Mouse (Mus musculus) left cerebral cortex, adult 18-20 months (tissue): Measurements from ENCODE around the gene Serpinf1. TPM values are rescaled to one million over a fixed set of nuclear protein-coding genes. Genes with fewer than 3 reads are reported as not detected.
"Not testable (repeated sequence)": the region's sequence is repeated elsewhere in the genome, so short reads cannot be mapped to it uniquely, and the experiment has no call there.

ENCODE experiments used
- DNase-seq, 2 experiments: peaks; one replicate each; pipeline ENCODE4 v3.0.0; 2021 to 2022; ENCODE audit warnings: low spot score in 2 of 2, mixed read lengths in 1 of 2
- total RNA-seq, 2 experiments: library from RNA; stranded (reverse); gene quantifications; 2 replicates each; pipeline ENCODE4 v1.2.3; 2021

The Serpinf1 gene
- total RNA-seq, 2 experiments from 2014 or later: 12.6 to 12.7 TPM

DNA sequence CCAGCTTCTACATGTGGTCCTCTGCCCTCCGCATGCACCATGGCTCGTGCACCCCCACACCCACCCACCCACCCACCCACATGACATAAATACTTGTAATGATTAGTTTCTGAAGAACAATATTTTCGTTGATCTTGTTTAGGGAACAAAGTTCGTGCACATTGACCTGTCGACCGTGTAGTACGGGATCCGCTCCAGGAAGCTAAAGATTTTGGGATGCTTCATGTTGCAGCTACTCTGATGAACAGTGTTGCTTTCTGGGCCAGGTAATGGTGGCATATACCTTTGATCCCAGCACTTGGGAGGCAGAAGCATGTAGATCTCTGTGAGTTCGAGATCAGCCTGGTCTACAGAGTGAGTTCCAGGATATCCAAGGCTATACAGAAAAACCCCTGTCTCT is 1.5 kb upstream of the Serpinf1 start:
- DNase-seq: no peak

- no peak for DNase-seq
Observed at GRCm38 (mm10) chr11:75423091-75423490, 590 bp upstream of the Serpinf1 start.

GRCm38 (mm10) chr11:75421375-75422012 is 1.0 kb downstream of the Serpinf1 start:
- no peak for DNase-seq

- DNase-seq: no peak
Observed at GRCm38 (mm10) chr11:75420810-75421374, 1.6 kb downstream of the Serpinf1 start.

DNA sequence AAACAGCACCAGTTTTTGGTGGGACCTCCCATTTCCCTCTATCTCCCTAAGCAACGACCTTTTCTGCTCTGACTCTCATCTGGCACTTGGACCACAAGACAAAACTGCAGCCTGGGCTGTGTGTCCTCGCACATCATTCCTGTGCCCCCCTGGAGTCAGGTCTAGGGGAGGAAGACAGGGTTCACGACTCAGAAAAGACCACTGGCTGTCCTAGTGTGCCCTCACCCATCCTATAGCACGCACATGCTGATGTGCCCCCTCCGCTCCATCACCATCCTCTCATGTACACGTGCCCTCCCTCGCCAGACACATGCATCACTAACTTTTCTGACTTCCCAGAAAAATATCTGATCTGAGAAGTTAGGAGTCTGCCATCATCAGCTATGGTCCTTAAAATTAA is 2.5 kb downstream of the Serpinf1 start:
- DNase-seq: no peak

DNA sequence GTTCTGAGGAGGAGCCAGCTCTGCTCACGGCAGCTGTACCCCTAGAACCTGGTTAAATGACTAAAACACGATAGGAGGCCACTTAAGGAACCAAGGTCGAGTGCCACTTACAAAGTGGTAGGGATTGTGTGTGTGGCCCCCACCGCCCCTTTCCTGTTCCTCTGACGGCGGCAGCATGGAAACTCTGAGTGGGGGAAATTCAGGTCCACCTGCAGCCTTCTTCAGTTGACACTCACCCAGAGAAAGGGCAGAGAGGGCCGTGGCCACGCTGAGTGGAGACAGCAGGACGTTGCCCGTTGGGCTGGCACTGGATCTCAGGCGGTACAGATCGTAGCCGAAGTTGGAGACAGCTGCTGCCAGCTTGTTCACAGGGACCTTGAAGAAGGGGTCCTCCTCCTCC is 6.5 kb downstream of the Serpinf1 start:
- no peak for DNase-seq

DNA sequence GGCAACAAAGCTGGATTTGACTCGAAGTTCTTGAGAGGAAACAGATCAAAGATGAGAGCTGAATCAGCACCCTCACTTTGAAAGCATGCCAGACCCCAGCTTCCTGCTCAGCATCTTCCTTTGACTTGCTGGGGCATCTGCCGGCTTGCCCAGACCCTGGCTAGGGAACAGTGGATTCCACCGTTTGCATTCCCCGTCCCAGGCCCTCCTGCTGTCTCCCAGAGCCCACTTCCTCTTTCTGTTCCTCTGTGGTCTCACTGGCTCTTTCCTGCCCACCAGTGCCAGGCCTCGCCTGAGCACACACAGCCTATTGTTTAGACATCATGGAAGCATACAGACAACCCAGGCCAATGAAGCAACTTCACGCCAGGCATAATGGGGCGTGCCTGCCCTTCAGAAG is 7.4 kb downstream of the Serpinf1 start:
- no peak for DNase-seq

- DNase-seq: no peak
Observed at GRCm38 (mm10) chr11:75410591-75410990, 11.9 kb downstream of the Serpinf1 start.

GRCm38 (mm10) chr11:75409679-75410575 is 12.6 kb downstream of the Serpinf1 start:
- no peak for DNase-seq

DNA sequence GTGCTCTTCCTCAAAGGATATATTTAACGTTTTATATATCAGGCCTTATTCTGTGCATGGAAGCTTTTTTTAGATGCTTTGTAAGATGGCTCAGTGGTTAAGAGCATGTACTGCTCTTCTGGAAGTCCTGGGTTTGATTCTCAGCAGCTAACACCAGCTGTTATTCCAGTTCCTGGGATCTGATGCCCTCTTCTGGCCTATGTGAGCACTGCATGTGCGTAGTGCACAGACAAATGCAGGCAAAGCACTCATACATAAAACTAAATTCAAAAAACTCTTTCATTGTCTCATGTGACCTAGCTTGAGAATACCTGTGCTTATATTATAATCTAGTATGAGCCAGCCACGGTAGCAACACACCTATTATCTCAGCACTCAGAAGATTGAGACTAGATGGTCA is 15.6 kb downstream of the Serpinf1 start:
- DNase-seq: peak in 1 of 2 experiments; percentile 45

GRCm38 (mm10) chr11:75406104-75406503 is 16.4 kb downstream of the Serpinf1 start:
- DNase-seq: no peak

DNA sequence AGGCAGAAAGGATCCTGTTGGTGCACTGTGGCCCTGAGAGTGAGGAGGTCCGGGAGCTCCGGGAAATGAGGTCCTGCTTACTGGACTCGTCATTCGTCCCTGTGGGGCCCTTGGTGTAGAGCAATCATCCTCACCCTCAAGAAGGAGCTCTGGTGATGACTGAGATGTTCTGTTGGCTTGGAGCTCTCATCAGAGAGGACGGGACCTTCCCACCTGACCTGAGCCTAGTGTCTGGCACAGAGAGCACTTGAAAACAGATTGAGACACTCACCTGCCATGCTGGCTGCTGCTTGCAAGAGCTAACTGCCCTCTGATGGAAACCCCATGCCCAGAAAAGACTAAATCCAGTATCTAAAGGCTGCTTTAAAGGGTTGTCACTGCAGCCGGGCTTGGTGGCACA is 17.7 kb downstream of the Serpinf1 start:
- DNase-seq: no peak

DNA sequence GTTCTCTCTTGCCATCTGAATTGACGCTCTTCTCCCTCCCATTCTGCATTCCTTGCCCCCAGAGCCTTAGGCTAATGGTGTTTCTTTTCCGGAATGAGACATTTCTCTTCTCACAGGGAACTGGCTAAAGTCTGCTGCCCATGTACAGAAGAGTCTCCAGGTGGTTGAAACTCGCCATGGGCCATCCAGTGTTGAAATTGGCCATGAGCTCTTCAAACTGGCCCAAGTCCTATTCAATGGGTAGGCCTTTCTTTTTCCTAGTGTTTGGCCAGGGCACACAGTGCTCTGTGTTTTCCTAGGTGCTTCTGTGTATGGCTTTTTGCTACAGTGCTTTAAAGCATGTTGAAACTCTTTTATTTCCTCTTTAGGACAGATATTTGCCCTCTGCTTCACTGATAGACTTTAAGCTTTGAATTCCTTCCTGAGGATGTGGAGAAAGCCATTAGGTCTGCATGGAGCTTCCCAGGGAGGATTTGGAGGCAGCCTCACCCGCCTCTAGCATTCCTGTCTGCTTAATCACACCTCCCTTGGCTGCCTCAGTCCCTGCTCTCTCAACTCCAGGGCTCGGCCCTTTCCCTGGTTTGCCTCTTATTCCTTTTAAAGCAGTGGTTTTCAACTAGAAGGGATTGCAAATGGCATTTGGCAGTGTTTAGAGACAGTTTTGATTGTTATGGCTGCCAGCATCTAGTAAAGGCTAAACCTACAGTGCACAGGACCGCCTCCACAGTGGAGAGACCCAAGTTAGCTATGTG is 19.0 kb downstream of the Serpinf1 start:
- no peak for DNase-seq

DNA sequence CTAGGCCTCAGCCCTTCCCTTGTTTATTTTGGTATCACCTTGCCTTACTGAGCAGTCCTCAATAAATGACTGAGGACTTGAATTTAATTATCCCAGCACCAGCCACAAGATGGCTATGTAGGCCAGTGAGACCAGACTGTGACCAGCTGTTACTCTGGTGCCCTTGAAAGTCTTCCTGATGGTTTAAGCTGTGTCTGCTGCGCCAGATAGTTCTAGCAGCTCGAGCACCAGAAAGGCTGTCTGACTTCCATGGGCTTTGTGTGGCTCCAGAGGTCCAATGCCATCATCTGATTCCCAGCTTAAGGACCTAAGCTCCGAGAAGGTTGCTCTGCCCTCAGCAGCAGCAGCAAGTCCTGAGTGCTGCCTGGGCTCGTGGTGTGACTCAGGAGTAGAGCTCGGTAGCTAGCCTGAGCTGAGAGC is 20.2 kb downstream of the Serpinf1 start:
- peak; percentile 32 to 47 for DNase-seq

DNA sequence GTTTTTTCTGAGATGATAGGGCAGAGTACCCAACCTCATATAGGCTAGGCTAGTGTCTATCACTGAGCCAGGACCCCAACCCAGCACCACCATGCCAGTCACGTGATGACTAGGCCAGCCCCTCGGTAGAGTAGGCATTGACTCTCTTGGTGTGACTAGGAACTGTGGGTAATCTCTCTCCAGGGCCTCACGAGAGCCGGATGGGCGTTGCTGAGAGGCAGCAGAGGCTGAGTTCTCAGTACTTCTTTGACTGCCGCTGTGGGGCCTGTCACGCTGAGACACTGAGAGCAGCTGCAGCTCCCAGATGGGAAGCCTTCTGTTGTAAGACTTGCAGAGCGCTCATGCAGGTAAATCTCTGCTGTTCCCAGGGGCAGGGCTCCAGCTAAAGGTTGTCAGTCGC is 22.4 kb downstream of the Serpinf1 start:
- DNase-seq: peak in 1 of 2 experiments; percentile 18

DNA sequence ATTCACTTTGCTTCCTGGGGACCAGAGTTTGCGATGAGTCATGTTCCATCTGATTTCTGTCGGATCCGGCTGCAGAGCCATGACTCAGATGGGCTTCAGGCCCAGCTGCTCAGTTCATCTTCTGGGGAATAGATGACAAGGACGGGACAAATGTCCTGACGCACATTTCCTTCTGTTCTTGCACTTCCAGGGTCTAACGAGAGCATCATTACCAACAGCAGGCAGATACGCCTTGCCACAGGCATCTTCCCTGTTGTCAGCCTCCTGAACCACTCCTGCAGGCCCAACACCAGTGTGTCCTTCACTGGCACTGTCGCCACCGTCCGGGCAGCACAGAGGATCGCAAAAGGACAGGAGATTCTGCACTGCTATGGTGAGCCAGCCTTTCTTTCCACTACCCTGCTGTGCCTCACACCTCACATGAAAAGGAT is 23.1 kb downstream of the Serpinf1 start:
- peak; percentile 49 to 56 for DNase-seq

DNA sequence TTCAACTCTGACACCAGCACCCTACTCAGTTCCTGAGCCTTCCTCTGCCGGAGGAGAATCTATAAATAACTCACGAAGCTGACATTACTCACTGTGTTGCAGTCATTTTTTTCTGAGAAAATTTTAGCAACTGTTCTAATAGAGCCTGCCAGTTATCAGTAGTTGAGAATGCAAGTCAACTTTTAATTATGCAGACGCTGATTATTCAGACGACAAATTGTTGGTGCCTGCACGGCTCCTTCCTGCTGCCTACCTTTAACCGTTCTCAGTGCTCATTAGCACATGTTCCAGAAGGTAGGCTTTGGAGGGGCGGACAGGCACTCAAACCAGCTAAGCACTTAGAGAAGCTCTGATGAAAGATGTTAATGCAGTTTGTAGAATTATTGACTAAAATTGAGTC is 25.0 kb downstream of the Serpinf1 start:
- DNase-seq: no peak

GRCm38 (mm10) chr11:75395611-75396010 is 26.9 kb downstream of the Serpinf1 start:
- DNase-seq: no peak

DNA sequence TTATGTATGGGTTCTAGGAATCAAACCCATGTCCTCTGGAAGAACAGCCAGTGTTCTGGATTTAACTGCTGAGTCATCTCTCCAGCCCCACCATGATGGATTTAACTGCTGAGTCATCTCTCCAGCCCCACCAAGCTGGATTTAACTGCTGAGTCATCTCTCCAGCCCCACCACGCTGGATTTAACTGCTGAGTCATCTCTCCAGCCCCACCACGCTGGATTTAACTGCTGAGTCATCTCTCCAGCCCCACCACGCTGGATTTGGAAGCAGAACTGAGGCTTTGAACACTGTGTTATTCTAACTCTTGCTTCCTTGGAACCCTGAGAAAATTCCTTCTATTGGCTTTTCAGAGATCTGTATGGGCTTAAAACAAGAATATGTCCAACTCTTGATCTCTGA is 39.0 kb downstream of the Serpinf1 start:
- DNase-seq: not testable (repeated sequence)

GRCm38 (mm10) chr11:75378786-75379185 is 43.7 kb downstream of the Serpinf1 start:
- DNase-seq: not testable (repeated sequence)

DNA sequence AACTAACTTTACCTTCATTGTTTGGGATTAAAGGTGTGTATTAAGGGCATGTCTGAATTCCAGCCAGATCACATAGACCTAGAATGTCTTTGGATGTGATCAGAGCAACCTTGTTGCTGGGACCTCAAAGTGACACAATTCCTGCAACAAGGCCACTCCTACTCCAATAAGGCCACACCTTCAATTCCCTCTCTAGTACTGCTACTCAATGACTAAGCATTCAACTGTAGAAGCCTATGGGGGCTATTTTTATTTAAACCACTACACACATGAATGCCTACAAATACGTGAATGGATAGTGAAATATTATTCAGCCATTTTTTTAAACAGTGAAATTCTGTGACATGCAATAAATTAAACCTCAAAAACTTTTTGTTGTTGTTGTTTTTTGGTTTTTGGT is 45.4 kb downstream of the Serpinf1 start:
- DNase-seq: no peak
